Mouse (Mus musculus): ENCODE measurements around the gene Ormdl3. TPM values are rescaled to one million over a fixed set of nuclear protein-coding genes. Genes with fewer than 3 reads are reported as not detected.

Gene Ormdl3
- polyA plus RNA-seq, 1 experiment from 2014 or later: 38.5 TPM

- DNase-seq (ENCODE audit: low spot score): peak; percentile 98
Observed at GRCm38 (mm10) chr11:98550975-98551828, 36.0 kb downstream of the Ormdl3 start, which contains the start of gene Zpbp2. TSS of gene Zpbp2 (plus strand) at chr11:98551097.

GRCm38 (mm10) chr11:98550311-98550974, 36.7 kb downstream of the Ormdl3 start:
- DNase-seq (ENCODE audit: low spot score): no peak

GRCm38 (mm10) chr11:98549363-98549762, 37.8 kb downstream of the Ormdl3 start:
- no peak for DNase-seq (ENCODE audit: low spot score)

GRCm38 (mm10) chr11:98547308-98547693, 39.9 kb downstream of the Ormdl3 start:
- no peak for DNase-seq (ENCODE audit: low spot score)

- DNase-seq (ENCODE audit: low spot score): peak; percentile 46
Observed at GRCm38 (mm10) chr11:98546529-98547307, 40.5 kb downstream of the Ormdl3 start.

- peak; percentile 84 for DNase-seq (ENCODE audit: low spot score)
Observed at GRCm38 (mm10) chr11:98545711-98546231, 41.4 kb downstream of the Ormdl3 start, which contains the start of gene Ikzf3. TSS of gene Ikzf3 (minus strand) at chr11:98546031.

- peak; percentile 29 for DNase-seq (ENCODE audit: low spot score)
Observed at GRCm38 (mm10) chr11:98544890-98545677, 42.1 kb downstream of the Ormdl3 start.

- no peak for DNase-seq (ENCODE audit: low spot score)
Observed at GRCm38 (mm10) chr11:98543414-98543813, 43.8 kb downstream of the Ormdl3 start.

GRCm38 (mm10) chr11:98542553-98542952, 44.6 kb downstream of the Ormdl3 start:
- no peak for DNase-seq (ENCODE audit: low spot score)

GRCm38 (mm10) chr11:98540319-98540718, 46.8 kb downstream of the Ormdl3 start:
- DNase-seq (ENCODE audit: low spot score): no peak

- no peak for DNase-seq (ENCODE audit: low spot score)
Observed at GRCm38 (mm10) chr11:98537480-98538034, 49.6 kb downstream of the Ormdl3 start.

Other genes starting within 250 kb of the Ormdl3 start
- gene Ppp1r1b, start 239.0 kb downstream of the Ormdl3 start, polyA plus RNA-seq (2015; fragmentation: Nextera tagmentation; extraction: Ambion mirVana): 2.7 and 3.1 TPM in 2 replicates
- gene Stard3, start 229.0 kb downstream of the Ormdl3 start, polyA plus RNA-seq (2015; fragmentation: Nextera tagmentation; extraction: Ambion mirVana): 49.5 and 51.8 TPM in 2 replicates
- 0.22 TPM in 1 of 2 replicates, not detected in the other for gene Tcap, start 203.6 kb downstream of the Ormdl3 start, polyA plus RNA-seq (2015; fragmentation: Nextera tagmentation; extraction: Ambion mirVana)
- 0.94 and 1.0 TPM in 2 replicates for gene Pnmt, start 200.9 kb downstream of the Ormdl3 start, polyA plus RNA-seq (2015; fragmentation: Nextera tagmentation; extraction: Ambion mirVana)
- 12.1 and 12.7 TPM in 2 replicates for gene Pgap3, start 186.9 kb downstream of the Ormdl3 start, polyA plus RNA-seq (2015; fragmentation: Nextera tagmentation; extraction: Ambion mirVana)
- 2.5 and 3.1 TPM in 2 replicates for gene Erbb2, start 174.9 kb downstream of the Ormdl3 start, polyA plus RNA-seq (2015; fragmentation: Nextera tagmentation; extraction: Ambion mirVana)
- gene Mien1, start 148.4 kb downstream of the Ormdl3 start, polyA plus RNA-seq (2015; fragmentation: Nextera tagmentation; extraction: Ambion mirVana): 227 and 241 TPM in 2 replicates
- gene Grb7, start 141.0 kb downstream of the Ormdl3 start, polyA plus RNA-seq (2015; fragmentation: Nextera tagmentation; extraction: Ambion mirVana): 3.7 and 4.5 TPM in 2 replicates
- gene Ikzf3, start 41.3 kb downstream of the Ormdl3 start, polyA plus RNA-seq (2015; fragmentation: Nextera tagmentation; extraction: Ambion mirVana): 42.6 and 59.5 TPM in 2 replicates
- 2.3 and 2.4 TPM in 2 replicates for gene Zpbp2, start 36.3 kb downstream of the Ormdl3 start, polyA plus RNA-seq (2015; fragmentation: Nextera tagmentation; extraction: Ambion mirVana)
- gene Lrrc3c, start 10.9 kb upstream of the Ormdl3 start, polyA plus RNA-seq (2015; fragmentation: Nextera tagmentation; extraction: Ambion mirVana): not detected in 2 replicates
- 0.78 and 1.1 TPM in 2 replicates for gene Gm12355, start 38.3 kb upstream of the Ormdl3 start, polyA plus RNA-seq (2015; fragmentation: Nextera tagmentation; extraction: Ambion mirVana)
- gene Gsdma3, start 39.0 kb upstream of the Ormdl3 start, polyA plus RNA-seq (2015; fragmentation: Nextera tagmentation; extraction: Ambion mirVana): 0.26 and 0.42 TPM in 2 replicates
- 0.65 and 1.1 TPM in 2 replicates for gene Gsdma2, start 59.4 kb upstream of the Ormdl3 start, polyA plus RNA-seq (2015; fragmentation: Nextera tagmentation; extraction: Ambion mirVana)
- gene Gsdma, start 77.0 kb upstream of the Ormdl3 start, polyA plus RNA-seq (2015; fragmentation: Nextera tagmentation; extraction: Ambion mirVana): 0.49 and 0.80 TPM in 2 replicates
- 211 and 224 TPM in 2 replicates for gene Psmd3, start 95.2 kb upstream of the Ormdl3 start, polyA plus RNA-seq (2015; fragmentation: Nextera tagmentation; extraction: Ambion mirVana)
- not detected in 2 replicates for gene Csf3, start 113.9 kb upstream of the Ormdl3 start, polyA plus RNA-seq (2015; fragmentation: Nextera tagmentation; extraction: Ambion mirVana)
- gene Med24, start 142.1 kb upstream of the Ormdl3 start, polyA plus RNA-seq (2015; fragmentation: Nextera tagmentation; extraction: Ambion mirVana): 48.3 and 48.5 TPM in 2 replicates
- 7.3 and 9.1 TPM in 2 replicates for gene Thra, start 153.3 kb upstream of the Ormdl3 start, polyA plus RNA-seq (2015; fragmentation: Nextera tagmentation; extraction: Ambion mirVana)
- 2.6 and 3.0 TPM in 2 replicates for gene Nr1d1, start 188.0 kb upstream of the Ormdl3 start, polyA plus RNA-seq (2015; fragmentation: Nextera tagmentation; extraction: Ambion mirVana)
- 14.4 and 20.4 TPM in 2 replicates for gene Msl1, start 208.1 kb upstream of the Ormdl3 start, polyA plus RNA-seq (2015; fragmentation: Nextera tagmentation; extraction: Ambion mirVana)
- gene Casc3, start 217.5 kb upstream of the Ormdl3 start, polyA plus RNA-seq (2015; fragmentation: Nextera tagmentation; extraction: Ambion mirVana): 21.8 and 23.8 TPM in 2 replicates
- 0.86 and 1.1 TPM in 2 replicates for gene Rapgefl1, start 249.4 kb upstream of the Ormdl3 start, polyA plus RNA-seq (2015; fragmentation: Nextera tagmentation; extraction: Ambion mirVana)

Data from thymus, postnatal 0 days (tissue).